Mouse (Mus musculus): ENCODE data around the gene Cpa4. TPM values are rescaled to one million over a fixed set of nuclear protein-coding genes. Genes with fewer than 3 reads are reported as not detected.

The Cpa4 gene
- polyA plus RNA-seq, 1 experiment from 2014 or later = 1.2 TPM

DNA sequence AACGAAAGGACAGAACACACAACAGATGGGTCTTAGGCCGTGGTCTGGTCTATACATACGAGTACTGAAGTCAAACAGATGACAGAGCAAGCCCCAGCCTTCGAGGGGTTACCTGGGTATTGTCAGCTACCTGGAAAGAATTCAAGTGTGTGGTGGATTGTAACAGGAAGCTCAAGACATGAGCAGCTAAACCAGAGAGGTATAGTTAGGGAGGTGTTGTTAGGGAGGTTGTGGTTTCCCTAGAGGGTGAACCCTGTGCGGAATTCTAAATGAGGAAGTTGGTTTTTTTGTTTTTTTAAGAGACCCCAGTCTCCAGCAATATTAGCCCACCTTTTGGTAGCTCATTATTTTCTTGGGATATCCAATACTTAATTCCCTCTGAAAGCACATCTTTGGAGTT lies 37.5 kb downstream of the Cpa4 start:
- H3K27ac ChIP-seq = peak overlapping the region; percentile 56; the same call in 1 of the 2 replicates
- WGBS = 82% methylated on average over 5 of the region's 5 CpGs
- H3K9me3 ChIP-seq = no peaks in the 10 kb centered on the region
- no peaks in the 10 kb centered on the region for H3K27me3 ChIP-seq (ENCODE audit: insufficient read depth, poor library complexity, severe bottlenecking)
- no peaks in the 10 kb centered on the region for H3K36me3 ChIP-seq
- H3K4me1 ChIP-seq = peaks cover 3% of the 10 kb centered on the region; the same call in 1 of the 2 replicates
- H3K4me3 ChIP-seq = no peak overlapping the region
- DNase-seq (ENCODE audit: low spot score) = no peak

DNA sequence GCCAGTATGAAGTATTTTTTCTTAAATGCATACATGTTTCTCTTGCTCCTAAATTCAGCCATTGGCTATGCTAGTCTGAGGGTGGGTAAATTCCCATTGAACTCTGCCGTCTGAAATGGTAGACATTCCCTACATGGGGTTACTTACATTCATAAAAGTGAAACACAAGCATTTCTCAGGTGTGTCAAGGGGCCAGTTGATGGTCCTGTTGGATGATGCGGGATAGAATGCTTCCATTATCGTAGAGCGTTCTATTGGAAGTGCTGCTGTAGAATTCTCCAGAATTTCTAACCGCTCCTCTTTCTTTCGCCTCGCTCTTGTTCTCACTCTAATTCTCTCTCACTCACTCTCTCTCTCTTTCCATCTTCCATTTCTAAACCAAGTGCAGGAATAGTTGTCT lies 42.5 kb downstream of the Cpa4 start, which contains the start of gene Cpa5:
Cpa5 (plus strand) TSS at position 301 of the 400 bp plus-strand sequence.
- H3K9me3 ChIP-seq = no peaks in the 10 kb centered on the region
- no peak within 1 kb of the TSS for H3K4me3 ChIP-seq
- 94% methylated on average over 7 of the region's 7 CpGs for WGBS
- H3K36me3 ChIP-seq = no peaks in the 10 kb centered on the region
- peak within 1 kb of the TSS; percentile 59; the same call in 1 of the 2 replicates for H3K27ac ChIP-seq
- H3K27me3 ChIP-seq (ENCODE audit: insufficient read depth, poor library complexity, severe bottlenecking) = no peaks in the 10 kb centered on the region
- peaks cover 10% of the 10 kb centered on the region for H3K4me1 ChIP-seq
- no peak for DNase-seq (ENCODE audit: low spot score)

DNA sequence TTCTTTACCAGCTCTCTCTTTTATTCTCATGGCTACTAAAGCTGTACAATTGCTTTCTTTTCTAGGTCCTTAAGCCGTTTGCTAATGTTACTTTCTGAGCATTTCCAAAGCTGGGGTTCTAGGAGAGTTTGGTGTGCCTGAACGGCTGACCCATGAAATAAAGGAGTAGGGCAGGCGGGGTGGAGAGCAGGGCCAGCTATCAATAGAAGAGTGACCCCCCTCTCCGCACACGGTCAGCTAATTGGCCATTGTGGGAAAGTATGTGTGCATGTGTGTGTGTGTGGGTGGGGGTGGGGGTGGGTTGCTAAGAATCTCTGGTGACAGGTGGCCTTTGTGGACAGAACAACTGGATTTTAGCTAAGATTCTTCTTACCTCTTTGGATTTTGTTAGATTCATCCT lies 43.0 kb downstream of the Cpa4 start:
- WGBS = 72% methylated on average over 5 of the region's 5 CpGs
- no peaks in the 10 kb centered on the region for H3K36me3 ChIP-seq
- peak overlapping the region; percentile 36; the same call in 1 of the 2 replicates for H3K27ac ChIP-seq
- H3K4me3 ChIP-seq = no peak overlapping the region
- H3K4me1 ChIP-seq = peaks cover 15% of the 10 kb centered on the region
- no peak for DNase-seq (ENCODE audit: low spot score)
- H3K9me3 ChIP-seq = no peaks in the 10 kb centered on the region
- H3K27me3 ChIP-seq (ENCODE audit: insufficient read depth, poor library complexity, severe bottlenecking) = no peaks in the 10 kb centered on the region

DNA sequence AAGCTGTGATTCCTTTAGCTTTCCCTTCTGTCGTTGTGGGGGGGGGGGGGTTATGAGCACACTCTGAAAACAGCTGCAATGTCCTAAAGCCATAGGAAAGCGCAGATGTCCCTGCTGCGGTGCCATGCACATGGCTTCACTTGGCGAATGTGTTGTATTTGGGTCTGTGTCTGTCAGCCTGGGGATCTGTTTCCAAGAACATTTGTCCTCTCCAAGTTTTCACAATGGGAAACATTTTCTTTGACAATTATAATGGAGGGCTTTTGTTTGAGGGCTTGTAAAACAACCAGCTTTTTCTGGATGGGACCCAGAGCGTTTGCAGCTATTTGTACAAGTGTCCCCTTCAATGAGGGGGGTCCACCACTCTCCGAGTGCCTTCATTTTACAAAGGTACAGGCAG lies 46.1 kb downstream of the Cpa4 start:
- Histone ChIP-seq H3K9me3 (no peaks in the 10 kb centered on the region), H3K4me1 (peaks cover 46% of the 10 kb centered on the region), H3K27ac (peak overlapping the region; percentile 89), H3K27me3 (ENCODE audit: insufficient read depth, poor library complexity, severe bottlenecking) (no peaks in the 10 kb centered on the region), H3K4me3 (no peak overlapping the region), H3K36me3 (no peaks in the 10 kb centered on the region)
- WGBS = 84% methylated on average over 6 of the region's 6 CpGs
- DNase-seq (ENCODE audit: low spot score) = no peak

DNA sequence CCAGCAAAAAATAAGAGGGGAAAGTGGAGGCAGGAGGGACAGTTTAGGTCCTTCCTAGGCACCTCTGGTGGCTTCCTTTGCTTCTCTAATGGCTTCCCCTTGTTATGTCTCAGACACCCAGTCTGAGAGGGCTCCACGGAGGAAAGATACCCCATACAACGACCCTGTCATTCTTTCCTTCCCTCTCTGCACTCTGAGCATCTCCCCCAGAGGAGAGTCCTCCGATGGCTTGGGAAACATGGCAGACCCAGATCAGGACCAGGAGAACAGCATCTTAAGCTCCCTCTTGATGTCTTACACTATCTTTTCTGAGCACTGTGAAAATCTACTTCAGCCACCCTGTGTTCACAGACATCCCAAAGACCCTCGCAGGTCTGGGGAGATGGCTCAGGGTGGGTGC lies 47.6 kb downstream of the Cpa4 start:
- Histone ChIP-seq H3K4me3 (peak overlapping the region; percentile 12; the same call in 1 of the 2 replicates), H3K4me1 (peaks cover 58% of the 10 kb centered on the region), H3K27ac (peak overlapping the region; percentile 89), H3K36me3 (no peaks in the 10 kb centered on the region), H3K27me3 (ENCODE audit: insufficient read depth, poor library complexity, severe bottlenecking) (no peaks in the 10 kb centered on the region), H3K9me3 (no peaks in the 10 kb centered on the region)
- no peak for DNase-seq (ENCODE audit: low spot score)
- 19% methylated on average over 4 of the region's 4 CpGs for WGBS

DNA sequence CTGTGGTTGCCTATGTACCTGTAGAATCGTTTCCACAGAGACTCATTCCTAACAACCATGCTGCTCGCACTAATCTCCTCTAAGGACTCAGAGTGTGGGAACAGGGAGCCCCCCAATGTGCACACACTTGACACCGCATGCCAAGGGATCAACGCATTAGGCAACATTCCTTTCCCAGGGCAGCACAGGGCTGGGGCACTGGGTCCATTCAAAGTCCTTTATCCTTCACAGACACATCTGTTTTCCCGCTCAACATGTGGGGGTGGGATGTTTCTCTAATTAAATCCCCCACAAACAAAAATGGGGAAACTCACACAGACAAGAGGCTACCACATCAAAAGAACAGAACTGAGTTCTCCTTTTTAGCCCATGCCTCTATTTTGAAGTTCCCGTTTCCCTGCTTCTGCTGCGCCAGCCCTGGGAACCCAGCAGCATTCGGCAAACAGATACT lies 48.3 kb downstream of the Cpa4 start:
- no peaks in the 10 kb centered on the region for H3K9me3 ChIP-seq
- WGBS = 7% methylated on average over 8 of the region's 8 CpGs
- H3K4me1 ChIP-seq = peaks cover 62% of the 10 kb centered on the region
- H3K4me3 ChIP-seq = peak overlapping the region; percentile 40
- H3K36me3 ChIP-seq = no peaks in the 10 kb centered on the region
- H3K27ac ChIP-seq = peak overlapping the region; percentile 89
- DNase-seq (ENCODE audit: low spot score) = no peak
- no peaks in the 10 kb centered on the region for H3K27me3 ChIP-seq (ENCODE audit: insufficient read depth, poor library complexity, severe bottlenecking)

DNA sequence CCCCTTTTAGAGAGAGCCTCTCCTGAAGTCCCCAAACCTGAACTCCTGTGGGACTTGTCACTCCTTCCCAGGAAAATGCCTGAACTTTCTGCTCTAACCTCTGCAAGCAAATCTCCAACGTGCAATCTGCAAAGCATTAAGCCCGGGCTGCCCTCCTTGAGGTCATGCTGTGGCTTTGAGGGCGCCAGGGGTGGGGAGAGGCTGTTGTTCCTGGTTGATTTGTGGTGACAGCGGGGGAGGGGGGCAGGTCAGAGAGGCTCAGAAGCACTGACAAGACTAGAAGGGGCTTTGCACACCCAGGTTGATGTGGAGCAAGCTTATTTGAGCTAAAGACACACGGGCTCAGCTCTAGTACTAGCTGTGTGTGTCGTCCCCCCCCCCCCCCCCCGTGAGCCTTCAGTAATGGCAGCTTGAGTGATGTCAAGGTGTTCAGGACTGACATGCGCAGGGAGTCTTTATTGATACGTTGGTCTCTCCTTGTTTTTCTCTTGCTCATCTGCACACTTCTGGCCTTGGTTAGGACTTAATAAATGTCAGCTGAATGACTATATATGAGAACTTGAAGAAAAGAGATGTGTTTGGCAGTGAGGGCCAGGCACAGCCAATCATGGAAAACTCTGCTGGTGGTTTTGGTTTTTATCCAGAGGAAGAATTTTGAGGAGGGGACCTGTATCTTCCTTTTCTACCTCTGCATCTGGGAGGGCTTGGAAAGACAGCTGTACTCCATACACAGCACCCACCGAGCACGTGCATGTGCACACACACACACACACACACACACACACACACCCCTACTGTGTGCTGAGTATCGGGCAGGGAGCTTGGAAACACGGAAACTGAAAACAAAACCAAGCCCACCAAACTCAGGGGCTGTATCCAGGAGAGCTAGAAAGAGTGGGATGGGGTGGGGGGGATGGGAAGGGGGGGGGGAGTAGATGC lies 49.1 kb downstream of the Cpa4 start:
- Histone ChIP-seq H3K4me1 (peaks cover 70% of the 10 kb centered on the region), H3K36me3 (no peaks in the 10 kb centered on the region), H3K27ac (peak overlapping the region; percentile 89), H3K4me3 (peak overlapping the region; percentile 40), H3K27me3 (ENCODE audit: insufficient read depth, poor library complexity, severe bottlenecking) (no peaks in the 10 kb centered on the region), H3K9me3 (no peaks in the 10 kb centered on the region)
- DNase-seq (ENCODE audit: low spot score) = no peak
- WGBS = 6% methylated on average over 13 of the region's 13 CpGs

DNA sequence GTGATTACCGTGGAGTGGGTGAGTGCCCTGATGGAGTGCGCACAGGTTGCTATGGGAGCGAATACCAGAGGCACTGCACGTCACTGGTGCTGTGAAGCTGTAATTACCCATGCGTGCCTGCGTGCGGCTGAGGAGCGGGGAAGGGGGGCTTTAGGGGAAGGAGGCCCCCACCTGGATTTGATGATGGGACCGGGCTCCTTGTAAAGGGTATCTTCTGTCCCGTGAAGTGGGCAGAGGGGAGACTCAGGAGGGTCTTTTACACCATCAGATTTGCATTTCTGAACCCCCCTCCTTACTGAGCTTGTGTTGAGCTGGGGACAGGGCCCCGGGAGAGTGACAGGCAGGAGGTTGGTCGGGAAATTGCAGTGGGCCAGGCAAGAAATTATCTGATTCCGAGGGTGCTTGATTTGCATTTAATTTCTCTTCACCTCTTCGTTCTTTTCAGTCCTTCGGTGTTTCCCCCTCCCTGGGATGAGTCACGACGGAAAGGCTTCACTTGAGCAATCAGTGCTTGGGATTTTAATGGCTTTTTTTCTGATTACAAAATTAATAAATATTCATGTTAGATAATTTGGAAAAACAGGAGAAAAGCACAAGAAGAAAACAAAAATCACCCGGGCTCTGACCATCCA lies 49.9 kb downstream of the Cpa4 start:
- H3K27me3 ChIP-seq (ENCODE audit: insufficient read depth, poor library complexity, severe bottlenecking) = no peaks in the 10 kb centered on the region
- H3K36me3 ChIP-seq = no peaks in the 10 kb centered on the region
- WGBS = 9% methylated on average over 18 of the region's 18 CpGs
- no peaks in the 10 kb centered on the region for H3K9me3 ChIP-seq
- peak overlapping the region; percentile 89 for H3K27ac ChIP-seq
- H3K4me3 ChIP-seq = peak overlapping the region; percentile 40
- DNase-seq (ENCODE audit: low spot score) = peak; percentile 87
- H3K4me1 ChIP-seq = peaks cover 73% of the 10 kb centered on the region

DNA sequence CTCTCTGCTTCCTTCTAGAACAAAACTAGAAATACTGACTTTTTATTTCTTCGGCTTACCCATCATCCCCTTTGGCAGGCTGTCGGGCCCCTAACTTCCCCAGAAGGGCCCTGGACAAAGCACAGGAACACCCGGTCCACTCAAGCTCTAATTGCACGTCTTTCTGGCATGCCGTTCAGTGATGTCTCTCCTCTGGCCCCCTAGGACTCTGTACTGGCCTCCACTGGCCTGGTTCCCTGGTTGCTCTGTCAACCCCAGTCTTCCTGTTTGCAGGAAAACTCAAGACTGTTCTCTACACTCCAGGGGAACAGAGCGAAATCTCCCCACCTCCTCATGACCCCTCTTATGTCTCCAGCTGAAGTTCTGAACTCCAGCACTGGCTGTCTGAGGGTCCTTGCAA lies 50.6 kb downstream of the Cpa4 start:
- Histone ChIP-seq H3K27me3 (ENCODE audit: insufficient read depth, poor library complexity, severe bottlenecking) (no peaks in the 10 kb centered on the region), H3K4me1 (peaks cover 79% of the 10 kb centered on the region), H3K4me3 (no peak overlapping the region), H3K9me3 (no peaks in the 10 kb centered on the region), H3K36me3 (no peaks in the 10 kb centered on the region), H3K27ac (peak overlapping the region; percentile 89)
- DNase-seq (ENCODE audit: low spot score) = no peak
- 39% methylated on average over 6 of the region's 6 CpGs for WGBS

DNA sequence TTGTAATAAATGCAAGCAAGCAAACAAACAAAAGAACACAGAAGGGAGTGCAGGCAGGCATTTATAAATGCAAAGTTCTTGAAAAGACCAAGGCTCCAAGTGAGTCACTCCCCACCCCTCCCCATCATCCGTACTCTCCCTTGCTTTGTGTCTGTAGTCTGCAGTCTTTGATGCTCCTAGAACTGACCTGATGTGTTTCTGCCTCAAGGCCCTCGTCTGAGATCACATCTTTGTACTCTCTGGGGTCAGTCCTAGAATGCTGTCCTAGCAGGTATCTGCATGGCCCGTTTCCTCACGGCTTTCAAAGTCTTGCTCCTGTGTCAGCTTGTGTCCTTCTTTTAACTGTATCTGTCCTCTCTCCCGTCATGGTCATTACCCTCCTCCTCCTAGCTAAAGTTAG lies 51.4 kb downstream of the Cpa4 start:
- Histone ChIP-seq H3K27ac (peak overlapping the region; percentile 89), H3K4me3 (no peak overlapping the region), H3K27me3 (ENCODE audit: insufficient read depth, poor library complexity, severe bottlenecking) (no peaks in the 10 kb centered on the region), H3K4me1 (peaks cover 85% of the 10 kb centered on the region), H3K9me3 (no peaks in the 10 kb centered on the region), H3K36me3 (no peaks in the 10 kb centered on the region)
- WGBS = 78% methylated on average over 5 of the region's 5 CpGs
- DNase-seq (ENCODE audit: low spot score) = no peak

DNA sequence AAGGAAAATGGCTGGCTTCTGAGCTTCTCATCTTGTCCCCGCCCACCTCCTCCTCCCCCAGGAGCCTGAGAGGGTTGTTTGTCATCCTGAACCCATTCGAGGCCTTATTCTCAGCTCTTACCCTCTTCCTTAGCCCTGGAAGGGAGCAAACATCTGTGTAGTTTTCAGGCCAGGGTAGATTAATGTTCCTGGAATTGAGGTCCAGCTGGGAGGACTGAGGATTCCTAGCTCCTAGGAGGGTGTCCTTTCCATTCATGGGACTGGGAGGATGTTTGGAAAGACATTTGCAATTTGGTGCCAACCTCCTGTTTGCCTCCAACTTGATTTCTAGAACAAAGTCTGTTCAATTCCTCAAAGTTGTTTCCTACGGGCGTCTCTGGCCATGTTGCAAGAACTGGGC lies 52.4 kb downstream of the Cpa4 start:
- H3K4me1 ChIP-seq = peaks cover 91% of the 10 kb centered on the region
- no peaks in the 10 kb centered on the region for H3K36me3 ChIP-seq
- WGBS = 77% methylated on average over 4 of the region's 4 CpGs
- H3K27me3 ChIP-seq (ENCODE audit: insufficient read depth, poor library complexity, severe bottlenecking) = no peaks in the 10 kb centered on the region
- no peaks in the 10 kb centered on the region for H3K9me3 ChIP-seq
- H3K4me3 ChIP-seq = no peak overlapping the region
- H3K27ac ChIP-seq = peak overlapping the region; percentile 89
- DNase-seq (ENCODE audit: low spot score) = no peak

DNA sequence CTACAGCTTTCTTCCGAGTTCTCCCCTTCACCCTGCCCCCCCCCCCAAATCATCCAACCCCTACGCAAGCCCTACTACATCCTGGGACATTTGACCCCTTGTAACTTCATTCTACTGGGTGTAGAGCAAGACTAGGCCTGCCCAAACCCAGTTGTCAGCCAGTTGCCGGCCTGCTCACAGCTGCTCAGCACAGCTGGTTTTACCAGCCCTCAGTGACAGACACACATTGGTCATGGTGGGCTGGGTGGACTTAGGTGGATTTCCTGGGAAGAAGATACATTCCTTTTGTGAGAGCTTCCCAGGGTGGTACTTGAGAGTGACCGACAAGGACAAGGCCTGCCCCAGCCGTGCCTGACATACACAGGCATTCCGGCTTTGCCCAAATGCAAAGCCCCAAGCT lies 52.8 kb downstream of the Cpa4 start:
- 70% methylated on average over 6 of the region's 6 CpGs for WGBS
- no peak for DNase-seq (ENCODE audit: low spot score)
- Histone ChIP-seq H3K9me3 (no peaks in the 10 kb centered on the region), H3K36me3 (no peaks in the 10 kb centered on the region), H3K27ac (peak overlapping the region; percentile 89), H3K27me3 (ENCODE audit: insufficient read depth, poor library complexity, severe bottlenecking) (no peaks in the 10 kb centered on the region), H3K4me1 (peaks cover 87% of the 10 kb centered on the region), H3K4me3 (no peak overlapping the region)

DNA sequence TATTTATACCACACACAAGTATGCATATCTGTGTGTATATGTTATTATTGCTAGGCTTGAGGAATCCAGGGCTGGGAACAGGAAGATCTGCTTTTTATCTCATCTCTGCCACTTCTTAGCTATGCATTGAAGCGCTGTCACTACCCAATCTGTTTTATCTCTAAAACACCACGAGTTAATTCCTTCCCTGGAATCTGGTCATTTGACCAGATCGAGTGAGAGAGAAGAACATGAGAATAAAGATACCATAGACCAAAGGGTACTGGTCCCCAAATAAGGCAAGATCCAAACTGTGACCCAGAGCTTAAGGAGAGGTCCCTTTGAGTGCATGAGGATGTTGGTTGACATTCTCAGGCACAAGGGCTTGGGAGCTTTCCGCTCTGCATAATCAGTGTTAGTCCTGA lies 53.8 kb downstream of the Cpa4 start:
- Histone ChIP-seq H3K36me3 (no peaks in the 10 kb centered on the region), H3K4me1 (peaks cover 77% of the 10 kb centered on the region), H3K27ac (peak overlapping the region; percentile 89), H3K9me3 (no peaks in the 10 kb centered on the region), H3K4me3 (peak overlapping the region; percentile 3; the same call in 1 of the 2 replicates), H3K27me3 (ENCODE audit: insufficient read depth, poor library complexity, severe bottlenecking) (no peaks in the 10 kb centered on the region)
- WGBS = 13% methylated on average over 4 of the region's 4 CpGs
- peak; percentile 85 for DNase-seq (ENCODE audit: low spot score)
